Mouse (Mus musculus): ENCODE measurements around the gene Rpl11.

The Rpl11 gene

DNA sequence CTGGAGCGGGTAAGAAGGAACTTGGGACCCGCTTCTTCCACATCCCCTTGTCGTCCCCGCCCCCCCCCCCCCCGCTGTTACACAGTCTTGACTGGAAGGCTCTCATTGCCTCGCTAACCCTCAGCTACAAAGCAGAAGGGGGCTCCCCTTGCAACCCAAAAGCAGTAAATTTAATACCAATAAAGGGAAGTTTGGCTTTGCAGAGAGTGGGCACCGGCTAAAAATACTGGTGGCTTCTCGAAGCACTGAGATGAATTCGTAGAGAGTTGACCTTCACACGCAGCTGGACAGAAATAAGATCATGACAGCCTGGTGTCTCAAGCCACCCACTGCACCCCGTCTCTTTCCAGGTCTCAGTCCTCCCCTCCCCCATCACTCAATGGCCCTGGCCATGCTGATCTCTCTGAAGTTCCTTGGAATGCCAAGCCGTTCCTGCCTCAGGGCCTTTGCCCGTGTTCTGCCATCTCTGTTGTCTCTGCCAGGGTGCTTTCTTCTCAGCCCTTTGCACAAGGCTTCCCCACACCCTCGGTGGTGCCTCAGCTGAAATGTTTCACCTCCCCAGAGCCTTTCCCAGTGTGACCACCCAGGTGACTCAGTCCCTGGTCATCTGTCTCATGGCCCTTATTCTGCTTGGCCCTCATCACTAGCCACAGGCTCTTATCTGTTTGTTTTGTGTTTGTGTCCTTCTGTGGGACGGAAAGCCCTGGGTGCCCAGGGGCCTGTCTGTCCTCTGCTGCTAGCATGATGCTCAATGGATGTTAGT, 23.7 kb upstream of the Rpl11 start:
- in situ Hi-C loops (cut with MboI; ENCODE audit: low pct_unique_long_range_greater_than_20kb in 1 of 2, low sequenced_read_pairs in 2 of 2, unreplicated experiment in 1 of 2) = no loop called here

DNA sequence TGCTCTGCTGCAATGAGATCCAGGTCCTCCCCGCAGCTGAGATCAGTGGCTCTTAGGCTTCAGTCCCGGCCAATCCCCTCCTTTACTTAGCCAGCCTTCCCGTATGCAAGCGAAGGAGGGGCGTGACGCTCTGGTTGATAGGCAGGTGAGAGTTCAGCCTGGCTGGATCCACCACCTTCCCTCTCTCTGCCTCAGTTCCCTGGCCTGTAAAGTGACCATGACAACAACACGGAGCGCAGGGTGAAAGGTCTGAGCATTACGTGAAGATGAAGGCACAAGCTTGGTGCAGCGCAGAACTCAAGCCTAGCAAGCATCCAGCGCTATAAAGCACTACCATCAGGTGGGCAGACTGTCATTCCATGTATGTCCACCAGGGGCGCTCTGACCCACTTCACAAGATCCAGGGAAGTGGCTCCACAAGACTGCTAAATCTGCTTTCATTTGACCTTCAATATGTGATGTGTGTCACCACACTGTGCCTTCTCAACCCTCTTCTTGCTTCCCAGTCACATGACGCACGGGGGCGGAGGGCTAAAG, 18.0 kb upstream of the Rpl11 start:
- in situ Hi-C loops (cut with MboI; ENCODE audit: low pct_unique_long_range_greater_than_20kb in 1 of 2, low sequenced_read_pairs in 2 of 2, unreplicated experiment in 1 of 2) = loop anchor here (5.0 to 25.0 kb wide), 2 partner anchors 81 to 91 kb away; partner anchors contain the start of gene E2f2 (in 1 of the 2)

DNA sequence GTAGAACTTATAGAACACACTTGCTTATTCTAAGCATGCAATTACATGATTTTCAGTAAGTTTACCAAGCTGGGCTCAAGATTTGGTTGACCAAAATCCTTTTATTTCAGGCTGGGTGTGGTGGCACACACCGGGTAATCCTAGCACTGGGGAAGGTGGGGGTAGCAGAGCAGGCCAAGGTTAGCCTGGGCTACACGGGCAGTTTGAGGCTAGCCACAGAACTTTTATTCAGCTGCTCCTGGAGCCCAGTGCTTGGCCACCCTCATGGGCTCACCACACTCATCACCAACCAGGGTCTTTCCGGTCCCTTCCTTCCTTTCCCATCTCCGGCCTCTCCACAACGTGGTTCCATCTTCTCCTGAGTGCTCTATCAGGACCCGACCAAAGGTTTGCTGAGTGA, 17.4 kb upstream of the Rpl11 start:
- in situ Hi-C loops (cut with MboI; ENCODE audit: low pct_unique_long_range_greater_than_20kb in 1 of 2, low sequenced_read_pairs in 2 of 2, unreplicated experiment in 1 of 2) = loop anchor here (5.0 to 25.0 kb wide), 2 partner anchors 82 to 92 kb away; partner anchors contain the start of gene E2f2 (in 1 of the 2)

DNA sequence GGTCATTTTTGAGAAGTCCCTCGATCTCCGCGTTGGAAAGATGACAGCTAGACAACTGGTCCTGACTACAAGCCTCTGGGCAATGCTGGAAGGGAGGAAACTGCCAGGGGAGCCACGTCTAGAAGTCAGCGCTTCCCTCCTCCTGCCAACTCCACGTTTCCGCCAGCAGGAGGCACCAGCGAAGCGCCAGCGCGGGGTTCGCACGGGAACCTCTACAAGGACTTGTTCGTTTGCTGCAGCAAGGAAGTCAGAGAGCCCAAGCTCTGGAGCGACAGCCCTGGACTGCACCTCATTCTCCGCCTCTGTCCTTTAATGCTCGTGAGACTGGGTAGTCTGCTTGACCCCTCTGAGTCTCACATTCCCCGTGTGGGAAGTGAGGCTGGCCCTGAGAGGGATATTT, 16.7 kb upstream of the Rpl11 start:
- in situ Hi-C loops (cut with MboI; ENCODE audit: low pct_unique_long_range_greater_than_20kb in 1 of 2, low sequenced_read_pairs in 2 of 2, unreplicated experiment in 1 of 2) = loop anchor here (5.0 to 25.0 kb wide), 2 partner anchors 82 to 92 kb away; partner anchors contain the start of gene E2f2 (in 1 of the 2)

DNA sequence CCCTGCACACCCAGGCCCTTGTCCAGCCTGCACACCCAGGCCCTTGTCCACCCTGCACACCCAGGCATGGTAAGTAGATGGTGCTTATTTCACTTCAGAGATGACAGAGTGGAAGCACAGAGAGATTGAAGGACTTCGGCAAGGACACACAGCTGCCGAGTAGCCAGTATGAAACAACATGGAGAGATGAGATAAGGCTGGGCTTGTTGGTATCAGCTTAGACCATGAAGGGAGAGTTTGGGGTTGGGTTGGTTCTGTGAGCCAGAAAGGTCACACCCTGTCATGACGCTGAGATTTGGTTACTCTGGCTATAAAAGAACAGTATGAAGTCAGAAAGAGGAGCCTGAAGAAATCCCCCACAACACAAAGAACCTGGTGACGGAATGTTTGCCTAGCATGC, 16.1 kb upstream of the Rpl11 start:
- in situ Hi-C loops (cut with MboI; ENCODE audit: low pct_unique_long_range_greater_than_20kb in 1 of 2, low sequenced_read_pairs in 2 of 2, unreplicated experiment in 1 of 2) = loop anchor here in 1 of 2 experiments (25.0 kb wide), 1 partner anchor 93 kb away; the partner anchor contains the start of gene E2f2

DNA sequence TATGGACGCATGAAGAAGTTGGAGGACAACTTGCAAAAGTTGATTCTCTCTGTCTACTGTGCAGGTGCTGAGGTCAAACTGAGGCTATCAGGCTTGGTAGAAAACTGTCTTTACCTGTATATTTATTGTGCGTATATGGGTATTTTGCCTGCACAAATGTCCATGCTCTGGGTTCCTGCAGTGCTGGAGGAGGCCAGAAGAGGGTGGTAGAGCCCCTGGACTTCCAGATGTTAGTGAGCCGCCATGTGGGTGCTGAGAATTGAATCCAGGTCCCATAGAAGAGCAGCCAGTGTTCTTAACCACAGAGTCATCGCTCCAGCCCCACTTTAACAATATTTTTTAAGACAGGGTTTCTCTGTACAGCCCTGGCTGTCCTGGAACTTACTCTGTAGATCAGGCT, 9.9 kb upstream of the Rpl11 start:
- in situ Hi-C loops (cut with MboI; ENCODE audit: low pct_unique_long_range_greater_than_20kb in 1 of 2, low sequenced_read_pairs in 2 of 2, unreplicated experiment in 1 of 2) = loop anchor here in 1 of 2 experiments (25.0 kb wide), 1 partner anchor 99 kb away; the partner anchor contains the start of gene E2f2

DNA sequence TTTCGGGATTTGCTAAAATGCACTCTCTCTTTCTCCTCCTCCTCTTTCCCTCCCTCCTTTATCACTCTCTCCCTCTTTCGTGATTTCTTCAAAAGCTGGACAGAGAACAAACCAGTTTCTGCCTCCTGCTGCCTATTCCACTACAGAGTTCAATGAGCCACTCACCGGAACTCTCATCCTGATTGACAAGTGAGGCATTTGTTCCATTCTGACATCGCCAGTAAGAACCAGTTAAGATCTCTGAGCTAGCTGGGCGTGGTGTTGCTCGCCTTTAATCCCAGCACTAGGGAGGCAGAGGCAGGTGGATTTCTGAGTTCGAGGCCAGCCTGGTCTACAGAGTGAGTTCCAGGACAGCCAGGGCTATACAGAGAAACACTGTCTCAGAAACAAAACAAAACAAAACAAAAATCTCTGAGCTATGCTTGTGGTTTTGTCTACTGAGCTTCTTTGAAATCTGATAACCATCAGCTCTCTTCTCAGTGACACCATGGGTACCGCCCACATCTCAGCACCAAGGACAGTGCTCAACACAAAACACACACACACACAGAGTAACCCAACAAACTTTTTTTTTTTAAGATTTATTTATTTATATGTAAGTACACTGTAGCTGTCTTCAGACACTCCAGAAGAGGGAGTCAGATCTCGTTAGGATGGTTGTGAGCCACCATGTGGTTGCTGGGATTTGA, 6.7 kb upstream of the Rpl11 start:
- in situ Hi-C loops (cut with MboI; ENCODE audit: low pct_unique_long_range_greater_than_20kb in 1 of 2, low sequenced_read_pairs in 2 of 2, unreplicated experiment in 1 of 2) = loop anchor here in 1 of 2 experiments (25.0 kb wide), 1 partner anchor 102 kb away; the partner anchor contains the start of gene E2f2

DNA sequence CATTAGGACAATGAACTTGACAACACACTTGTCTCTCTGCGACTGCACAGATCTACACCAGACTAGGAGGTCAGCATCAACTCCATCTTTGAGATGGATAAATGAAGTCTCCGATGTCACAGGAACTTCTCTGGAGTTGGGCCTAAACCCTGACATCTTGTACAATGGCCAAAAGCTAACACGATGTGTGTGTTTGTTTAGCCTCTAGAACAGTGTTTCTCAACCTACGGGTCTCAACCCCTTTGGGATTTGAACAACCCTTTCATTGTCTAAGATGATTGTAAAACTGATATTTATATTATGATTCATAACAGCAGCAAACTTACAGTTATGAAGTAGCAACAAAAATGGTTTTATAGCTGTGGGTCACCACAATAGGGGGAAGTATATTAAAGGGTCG, 4.7 kb upstream of the Rpl11 start:
- in situ Hi-C loops (cut with MboI; ENCODE audit: low pct_unique_long_range_greater_than_20kb in 1 of 2, low sequenced_read_pairs in 2 of 2, unreplicated experiment in 1 of 2) = loop anchor here in 1 of 2 experiments (25.0 kb wide), 1 partner anchor 104 kb away; the partner anchor contains the start of gene E2f2

DNA sequence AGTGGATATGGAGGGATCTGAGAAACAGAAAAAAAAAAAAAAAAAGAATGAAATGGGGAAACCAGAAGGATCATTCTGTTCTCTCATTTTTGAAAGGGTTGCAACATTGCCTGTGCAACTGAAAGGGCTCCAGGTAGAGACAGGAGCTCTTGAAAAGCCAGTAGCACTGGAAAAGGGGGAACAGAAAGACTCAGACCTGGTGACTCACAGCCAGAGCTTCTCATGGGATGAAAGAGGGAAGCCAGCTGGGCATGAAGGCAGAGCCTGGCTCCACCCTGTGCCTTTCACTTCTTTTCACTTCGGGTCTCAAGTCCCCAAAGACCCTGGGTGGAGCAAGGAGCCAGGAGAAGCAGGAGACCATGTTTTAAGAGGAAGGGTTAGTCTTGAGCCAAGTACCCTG, 2.8 kb upstream of the Rpl11 start:
- in situ Hi-C loops (cut with MboI; ENCODE audit: low pct_unique_long_range_greater_than_20kb in 1 of 2, low sequenced_read_pairs in 2 of 2, unreplicated experiment in 1 of 2) = loop anchor here in 1 of 2 experiments (25.0 kb wide), 1 partner anchor 106 kb away; the partner anchor contains the start of gene E2f2

DNA sequence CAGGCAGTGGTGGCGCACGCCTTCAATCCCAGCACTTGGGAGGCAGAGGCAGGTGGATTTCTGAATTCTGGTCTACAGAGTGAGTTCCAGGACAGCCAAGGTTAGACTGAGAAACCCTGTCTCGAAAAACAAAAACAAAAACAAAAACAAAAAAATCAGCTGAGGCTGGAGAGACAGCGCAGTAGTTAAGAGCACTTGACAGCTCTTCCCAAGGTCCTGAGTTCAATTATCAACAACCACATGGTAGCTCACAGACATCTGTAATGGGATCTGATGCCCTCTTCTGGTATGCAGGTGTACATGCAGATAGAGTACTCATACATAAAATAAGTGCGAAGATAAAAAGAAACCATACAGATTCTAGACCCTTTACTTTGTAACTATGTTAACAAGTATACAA, 615 bp upstream of the Rpl11 start:
- in situ Hi-C loops (cut with MboI; ENCODE audit: low pct_unique_long_range_greater_than_20kb in 1 of 2, low sequenced_read_pairs in 2 of 2, unreplicated experiment in 1 of 2) = loop anchor here in 1 of 2 experiments (25.0 kb wide), 1 partner anchor 108 kb away; the partner anchor contains the start of gene E2f2

DNA sequence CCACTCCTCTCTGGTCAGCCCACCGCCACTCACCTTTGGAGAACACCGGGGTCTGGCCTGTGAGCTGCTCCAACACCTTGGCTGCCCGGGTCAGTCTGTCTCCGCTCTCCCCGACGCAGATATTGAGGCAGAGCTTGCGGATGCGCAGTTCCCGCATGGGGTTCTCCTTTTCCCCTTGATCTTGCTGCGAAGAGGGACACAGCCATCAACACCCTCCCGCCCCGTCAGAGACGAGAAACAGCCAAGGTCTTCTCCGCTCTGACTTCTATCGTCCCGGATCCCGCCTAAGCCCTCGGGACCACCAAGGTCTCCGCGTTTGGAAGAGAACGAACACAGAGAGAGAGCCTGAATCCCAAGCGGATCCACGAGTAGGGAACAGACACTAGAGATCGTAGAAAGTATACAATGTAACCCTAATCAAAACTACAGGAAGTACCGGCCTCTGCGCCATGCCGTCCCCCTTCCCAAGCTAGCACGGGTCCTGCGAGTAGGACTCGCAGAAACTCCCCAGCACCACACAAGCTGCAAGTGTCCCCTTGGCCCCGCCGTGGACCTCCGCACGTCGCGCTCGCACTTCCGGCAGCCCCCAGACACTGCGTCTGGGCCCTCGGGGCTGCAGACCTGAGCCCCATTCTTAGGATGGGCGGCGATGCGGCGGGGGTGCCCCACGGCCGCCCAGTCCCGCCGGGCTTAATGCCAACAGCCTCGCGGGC, 538 bp downstream of the Rpl11 start:
- in situ Hi-C loops (cut with MboI; ENCODE audit: low pct_unique_long_range_greater_than_20kb in 1 of 2, low sequenced_read_pairs in 2 of 2, unreplicated experiment in 1 of 2) = loop anchor here in 1 of 2 experiments (25.0 kb wide), 1 partner anchor 110 kb away; the partner anchor contains the start of gene E2f2

DNA sequence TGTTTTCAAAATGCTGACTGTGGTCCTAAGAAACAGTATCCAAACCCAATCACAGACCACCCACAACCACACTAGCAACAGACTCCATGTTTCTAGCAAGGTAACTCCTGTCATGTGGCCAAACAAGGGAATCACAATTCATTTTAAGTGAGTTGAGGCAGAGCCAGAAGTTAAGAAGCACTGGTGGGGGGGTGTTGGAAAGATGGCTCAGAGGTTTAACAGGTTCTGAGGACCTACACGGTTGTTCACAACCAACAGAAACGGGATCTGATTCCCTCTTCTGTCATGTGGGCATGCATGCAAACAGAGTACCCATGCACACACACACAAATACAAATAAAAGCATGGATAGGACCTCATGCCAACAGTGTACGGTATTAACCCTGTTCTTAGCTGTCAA, 1.2 kb downstream of the Rpl11 start:
- in situ Hi-C loops (cut with MboI; ENCODE audit: low pct_unique_long_range_greater_than_20kb in 1 of 2, low sequenced_read_pairs in 2 of 2, unreplicated experiment in 1 of 2) = loop anchor here in 1 of 2 experiments (25.0 kb wide), 1 partner anchor 110 kb away; the partner anchor contains the start of gene E2f2

DNA sequence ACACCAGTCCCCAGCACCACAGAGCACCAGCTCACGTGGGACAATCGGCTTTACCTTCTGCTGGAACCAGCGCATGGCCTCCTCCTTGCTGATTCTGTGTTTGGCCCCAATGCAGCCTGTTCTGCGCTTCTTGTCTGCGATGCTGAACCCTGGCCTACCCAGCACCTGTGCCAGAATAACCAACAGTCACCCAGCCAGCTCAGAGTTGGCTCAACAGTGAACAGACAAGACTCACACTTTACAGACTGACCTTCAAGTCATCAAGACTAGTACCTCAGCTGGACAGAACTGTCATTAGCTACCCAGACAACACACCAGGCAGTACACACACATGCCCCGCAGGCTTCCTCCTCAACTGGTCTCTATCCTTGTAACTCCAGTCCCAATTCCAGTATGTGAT, 3.0 kb downstream of the Rpl11 start:
- in situ Hi-C loops (cut with MboI; ENCODE audit: low pct_unique_long_range_greater_than_20kb in 1 of 2, low sequenced_read_pairs in 2 of 2, unreplicated experiment in 1 of 2) = loop anchor here in 1 of 2 experiments (25.0 kb wide), 1 partner anchor 112 kb away; the partner anchor contains the start of gene E2f2

DNA sequence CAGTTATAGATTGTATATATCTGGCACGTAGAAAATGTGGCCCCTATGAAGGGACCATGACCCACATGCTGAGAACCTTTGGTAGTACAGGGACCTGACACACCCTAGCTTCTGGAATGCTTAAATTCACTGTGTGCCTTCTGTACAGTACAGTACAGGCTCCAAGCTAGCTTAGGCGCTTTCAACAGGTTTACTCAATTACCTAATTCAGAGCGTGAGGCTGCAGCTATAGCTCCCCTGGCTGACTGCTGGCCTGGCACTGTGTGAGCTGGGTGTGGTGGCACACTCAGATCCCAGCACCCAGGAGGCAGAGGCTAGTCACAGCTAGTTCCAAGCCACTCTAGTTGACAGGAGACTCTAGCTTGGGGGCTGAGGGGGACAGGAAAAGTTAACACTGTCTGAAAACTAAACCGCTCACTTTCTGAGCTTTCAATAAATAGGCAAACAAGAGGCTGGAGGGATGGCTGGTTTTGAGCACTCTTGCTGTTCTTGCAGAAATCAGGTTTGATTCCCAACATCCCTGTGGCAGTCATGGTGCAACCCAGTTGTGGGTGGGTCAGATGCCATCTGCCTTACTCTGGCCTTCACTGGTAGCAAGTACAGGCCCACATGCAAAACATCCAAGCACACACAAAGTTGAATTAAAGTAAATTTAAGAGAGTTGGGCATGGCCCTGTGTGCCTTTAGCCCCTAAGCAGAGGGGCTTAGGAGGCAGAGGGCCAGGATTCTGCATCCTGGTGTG, 4.8 kb downstream of the Rpl11 start:
- in situ Hi-C loops (cut with MboI; ENCODE audit: low pct_unique_long_range_greater_than_20kb in 1 of 2, low sequenced_read_pairs in 2 of 2, unreplicated experiment in 1 of 2) = no loop called here

DNA sequence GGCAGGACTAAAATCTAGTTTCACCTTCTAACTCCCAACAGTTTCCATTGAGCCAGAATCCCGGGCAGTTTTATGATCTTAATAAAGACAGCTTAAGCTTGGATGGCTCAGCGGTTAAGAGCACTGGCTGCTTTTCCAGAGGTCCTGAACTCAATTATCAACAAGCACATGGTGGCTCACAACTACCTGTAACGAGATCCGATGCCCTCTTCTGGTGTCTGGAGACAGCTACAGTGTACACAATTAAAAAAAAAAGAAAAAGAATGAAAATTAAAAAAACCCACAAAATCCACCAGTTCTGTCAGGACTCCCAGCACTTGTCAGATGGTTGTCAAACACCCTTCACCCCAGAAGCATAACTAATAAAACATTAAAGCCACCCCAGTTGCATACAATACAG, 5.6 kb downstream of the Rpl11 start:
- in situ Hi-C loops (cut with MboI; ENCODE audit: low pct_unique_long_range_greater_than_20kb in 1 of 2, low sequenced_read_pairs in 2 of 2, unreplicated experiment in 1 of 2) = no loop called here

DNA sequence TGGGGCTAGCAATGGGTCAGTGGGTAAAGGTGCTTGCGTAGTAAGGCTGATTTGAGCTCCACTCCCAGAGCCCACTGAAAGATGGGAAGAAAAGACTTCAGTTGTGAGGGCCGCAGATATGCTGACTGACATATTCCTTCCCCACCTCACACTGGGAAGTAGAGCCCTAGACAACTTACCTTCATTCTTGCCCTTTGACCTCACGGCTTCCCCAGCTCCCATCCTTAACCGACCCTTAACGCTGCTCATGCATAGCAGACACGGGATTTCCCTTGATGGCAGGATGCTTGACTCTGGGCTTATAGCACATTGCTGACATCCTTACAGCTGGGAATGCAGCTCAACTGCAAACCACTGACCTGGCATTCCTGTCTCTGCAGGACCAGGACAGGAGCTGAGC, 6.3 kb downstream of the Rpl11 start:
- in situ Hi-C loops (cut with MboI; ENCODE audit: low pct_unique_long_range_greater_than_20kb in 1 of 2, low sequenced_read_pairs in 2 of 2, unreplicated experiment in 1 of 2) = no loop called here

DNA sequence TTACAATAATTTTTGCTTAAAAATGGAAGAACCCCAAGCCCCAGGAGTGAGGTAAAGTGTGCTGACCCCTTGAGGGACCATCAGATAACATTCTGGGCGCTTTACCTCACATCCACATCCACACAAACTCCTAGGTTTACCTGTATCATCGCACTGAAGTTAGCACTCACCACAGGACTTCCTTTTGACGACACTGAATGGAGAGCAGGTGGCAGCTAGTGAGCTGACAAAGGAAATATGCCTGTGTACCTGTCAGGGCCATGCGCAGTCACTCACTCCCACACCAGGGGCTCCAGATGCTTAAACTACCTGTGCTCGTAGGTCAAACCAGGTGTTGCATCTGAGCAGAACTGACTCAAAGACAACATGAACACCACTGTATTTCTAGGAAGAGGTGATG, 8.1 kb downstream of the Rpl11 start:
- in situ Hi-C loops (cut with MboI; ENCODE audit: low pct_unique_long_range_greater_than_20kb in 1 of 2, low sequenced_read_pairs in 2 of 2, unreplicated experiment in 1 of 2) = no loop called here

Measured in mouse embryonic stem cell (cell line).